Mouse (Mus musculus) hematopoietic multipotent progenitor cell, adult 10-12 weeks (in vitro differentiated cells): ENCODE results near the gene Nod2. TPM values are rescaled to one million over a fixed set of nuclear protein-coding genes. Genes with fewer than 3 reads are reported as not detected.

ENCODE experiments used
- polyA plus RNA-seq: library from polyadenylated mRNA; stranded (reverse); fragments of >175 nt; gene quantifications from 2 replicates; pipeline ENCODE4 v1.2.3, GENCODE M21; 2012; ENCODE audit warnings: low replicate concordance

Nod2 gene
- polyA plus RNA-seq = 2.0 and 3.9 TPM in 2 replicates

GRCm38 (mm10) chr8:88646837-88647778 lies at the start of gene Nod2:
Gene Nod2, plus strand, starts transcription at chr8:88647315.

GRCm38 (mm10) chr8:88635474-88636397 lies 11.4 kb upstream of the Nod2 start, which contains the start of gene Snx20:
Gene Snx20, minus strand, starts transcription at chr8:88636128.

GRCm38 (mm10) chr8:88696721-88697641 lies 49.9 kb downstream of the Nod2 start, which contains the start of gene Cyld:
Gene Cyld, plus strand, starts transcription at chr8:88697028.

Other genes starting within 250 kb of the Nod2 start
- gene Nkd1, start 126.0 kb upstream of the Nod2 start, polyA plus RNA-seq = 1.7 and 2.5 TPM in 2 replicates
- 107 and 149 TPM in 2 replicates for gene Snx20, start 11.2 kb upstream of the Nod2 start, polyA plus RNA-seq
- 5.0 and 5.3 TPM in 2 replicates for gene Cyld, start 49.7 kb downstream of the Nod2 start, polyA plus RNA-seq